ENCODE assay signal across 9 mouse cellular contexts in genomic region chr1:65388328-65388727, GRCm38 (mm10).
DNase-seq lines count a peak whose midpoint lies in the region; ATAC-seq lines count a peak whose summit lies in the region.
"Had no signal": no experiment of that assay in that cellular context is flagged by ENCODE, and none has a peak within 500 bp of the region (broad histone marks: within the 10 kb centered on the region; RNA-seq: fewer than 3 reads in every experiment).

No protein-coding gene starts in this region.

- H3K4me3 ChIP-seq in kidney, embryonic 16.5 days (ENCODE audit: low read length) = no peak overlapping the region
- no peak overlapping the region for H3K4me3 ChIP-seq in limb, embryonic 10.5 days
- H3K4me3 ChIP-seq: liver, embryonic 13.5 days had no signal

- no peak overlapping the region for H3K27ac ChIP-seq in kidney, embryonic 16.5 days (ENCODE audit: low read length)
- no peak overlapping the region for H3K27ac ChIP-seq in limb, embryonic 10.5 days
- H3K27ac ChIP-seq: liver, embryonic 13.5 days had no signal

- no peaks in the 10 kb centered on the region for H3K9me3 ChIP-seq in kidney, embryonic 16.5 days (ENCODE audit: low read length)
- H3K9me3 ChIP-seq in limb, embryonic 10.5 days (replicated peaks) = no peaks in the 10 kb centered on the region
- H3K9me3 ChIP-seq: liver, embryonic 13.5 days had no signal

- no peak for ATAC-seq in kidney, embryonic 16.5 days (ENCODE audit: low FRiP score, low TSS enrichment)

- no peaks in the 10 kb centered on the region for H3K27me3 ChIP-seq in kidney, embryonic 16.5 days (ENCODE audit: insufficient read depth, low read length)
- no peaks in the 10 kb centered on the region for H3K27me3 ChIP-seq in limb, embryonic 10.5 days (ENCODE audit: low read depth, poor library complexity, severe bottlenecking)
- H3K27me3 ChIP-seq: liver, embryonic 13.5 days had no signal

- no peaks in the 10 kb centered on the region for H3K4me1 ChIP-seq in kidney, embryonic 16.5 days (ENCODE audit: insufficient read depth, low read length)
- no peaks in the 10 kb centered on the region for H3K4me1 ChIP-seq in limb, embryonic 10.5 days
- H3K4me1 ChIP-seq: liver, embryonic 13.5 days had no signal

- H3K36me3 ChIP-seq in kidney, embryonic 16.5 days (ENCODE audit: insufficient read depth, low read length) = no peaks in the 10 kb centered on the region
- H3K36me3 ChIP-seq in limb, embryonic 10.5 days = no peaks in the 10 kb centered on the region
- H3K36me3 ChIP-seq: liver, embryonic 13.5 days had no signal

- 37% methylated on average over 15 of the region's 15 CpGs for WGBS in kidney, embryonic 16.5 days
- WGBS in limb, embryonic 10.5 days = 38% methylated on average over 15 of the region's 15 CpGs

- peak; percentile 17 for DNase-seq in kidney, adult 18-20 months
- DNase-seq in NIH3T3 (ENCODE audit: low read depth) = peak; percentile 42
- peak; percentile 9 for DNase-seq in c-Kit-positive CD71-positive TER-119-positive erythroid progenitor cells, embryonic 14.5 days (ENCODE audit: low spot score)
- peak; percentile 3 to 28 for DNase-seq in frontal cortex, postnatal 36 days (ENCODE audit: low spot score in 2 of 2)
- DNase-seq in limb, embryonic 10.5 days (ENCODE audit: low spot score) = peak; percentile 63
- peak; percentile 15 for DNase-seq in right cerebral cortex, postnatal 14 days
- no peak for DNase-seq in gastrocnemius, postnatal 25 days
- DNase-seq: liver, embryonic 13.5 days had no signal

- no peak overlapping the region for H3K4me2 ChIP-seq in kidney, embryonic 16.5 days (replicated peaks; ENCODE audit: low read depth, low read length)
- H3K4me2 ChIP-seq: liver, embryonic 13.5 days had no signal

- no peak overlapping the region for H3K9ac ChIP-seq in kidney, embryonic 16.5 days (replicated peaks; ENCODE audit: low read length)
- H3K9ac ChIP-seq: liver, embryonic 13.5 days had no signal
